Mouse (Mus musculus): Measurements from ENCODE around the gene Olfr1446. TPM values are rescaled to one million over a fixed set of nuclear protein-coding genes. Genes with fewer than 3 reads are reported as not detected.

Olfr1446 gene
- polyA plus RNA-seq (2016; fragmentation: Nextera tagmentation; extraction: Ambion mirVana): not detected in 2 replicates

DNA sequence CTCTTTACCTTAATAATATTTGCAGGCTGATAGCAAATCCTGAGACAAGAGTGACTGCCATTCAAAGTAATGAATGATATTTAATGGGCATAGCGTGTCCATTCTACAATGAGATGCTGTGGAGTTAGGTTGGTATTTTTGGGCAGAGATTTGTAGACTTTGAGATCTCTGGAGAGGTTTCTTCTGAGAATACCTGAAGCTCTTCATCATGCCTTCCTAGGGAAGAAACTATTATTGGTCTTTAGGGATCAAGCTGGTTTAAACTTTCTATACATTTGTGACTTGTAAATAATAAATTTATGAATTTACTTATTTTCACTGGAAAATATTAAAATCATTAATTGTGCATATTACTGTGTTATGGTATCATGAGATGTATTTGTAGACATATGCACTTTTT is at the start of gene Olfr1446:
Gene Olfr1446, minus strand, starts transcription at position 101 of the 400 bp plus-strand sequence.
- 83% methylated on average over 1 of the region's 1 CpGs for whole genome bisulfite sequencing
- Histone ChIP-seq H3K36me3 (replicated peaks) (no peaks in the 10 kb centered on the region), H3K27ac (no peak within 1 kb of the TSS), H3K4me2 (no peak within 1 kb of the TSS), H3K9me3 (no peaks in the 10 kb centered on the region), H3K4me3 (replicated peaks) (no peak within 1 kb of the TSS), H3K27me3 (no peaks in the 10 kb centered on the region), H3K9ac (no peak within 1 kb of the TSS), H3K4me1 (no peaks in the 10 kb centered on the region)
- ATAC-seq (ENCODE audit: low FRiP score): no peak

DNA sequence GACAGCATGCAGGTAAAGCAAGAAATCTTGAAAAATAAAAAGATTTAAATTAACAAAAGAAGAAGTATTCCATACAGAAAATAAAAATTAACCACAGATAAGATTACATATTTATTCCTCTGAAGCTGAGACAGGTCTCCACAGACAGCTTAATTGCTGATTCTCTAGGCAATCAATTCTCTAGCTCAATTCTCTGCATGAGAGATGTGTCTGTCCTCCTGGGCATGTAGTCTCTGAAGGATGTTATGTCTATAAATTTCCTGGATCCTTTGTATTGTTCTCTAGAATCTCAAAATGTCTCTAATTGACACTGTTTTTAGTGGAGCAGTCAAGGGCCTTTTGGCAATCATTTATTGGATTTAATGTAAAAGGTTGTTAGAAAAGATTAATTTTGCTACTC is 37.2 kb upstream of the Olfr1446 start, which contains the start of gene Olfr1449:
Gene Olfr1449, plus strand, starts transcription at position 301 of the 400 bp plus-strand sequence.
- Histone ChIP-seq H3K27ac (no peak within 1 kb of the TSS), H3K9ac (no peak within 1 kb of the TSS), H3K4me2 (no peak within 1 kb of the TSS), H3K4me3 (replicated peaks) (no peak within 1 kb of the TSS), H3K4me1 (no peaks in the 10 kb centered on the region), H3K27me3 (no peaks in the 10 kb centered on the region), H3K36me3 (replicated peaks) (no peaks in the 10 kb centered on the region), H3K9me3 (peaks cover 15% of the 10 kb centered on the region)
- ATAC-seq (ENCODE audit: low FRiP score): no peak

DNA sequence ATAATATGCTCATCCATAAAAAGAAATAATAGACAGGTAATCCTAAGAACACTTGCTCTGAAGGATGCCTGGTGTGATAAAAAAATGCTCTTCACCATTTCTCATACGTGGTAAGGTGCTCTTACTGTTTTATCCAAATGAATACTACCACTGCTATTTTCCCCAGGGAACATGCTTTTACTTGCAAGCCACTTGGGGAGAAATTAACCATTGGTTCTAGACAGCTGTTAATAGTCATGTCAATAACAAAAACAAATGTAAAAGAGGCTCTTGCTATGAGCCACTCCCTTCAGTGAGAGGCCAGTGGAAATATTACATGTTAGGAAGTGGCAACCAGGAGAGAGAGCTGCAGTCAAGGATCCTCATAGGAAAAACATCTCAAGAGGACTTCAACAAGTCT is 31.0 kb upstream of the Olfr1446 start, which contains the start of gene Olfr1448:
Gene Olfr1448, minus strand, starts transcription at position 101 of the 400 bp plus-strand sequence.
- no peak for ATAC-seq (ENCODE audit: low FRiP score)
- H3K27ac ChIP-seq: no peak within 1 kb of the TSS
- peaks cover 5% of the 10 kb centered on the region; the same call in 1 of the 2 replicates for H3K9me3 ChIP-seq
- H3K36me3 ChIP-seq (replicated peaks): no peaks in the 10 kb centered on the region
- no peaks in the 10 kb centered on the region for H3K4me1 ChIP-seq
- WGBS: 69% methylated on average over 1 of the region's 1 CpGs
- no peak within 1 kb of the TSS for H3K9ac ChIP-seq
- H3K27me3 ChIP-seq: no peaks in the 10 kb centered on the region
- H3K4me2 ChIP-seq: no peak within 1 kb of the TSS
- H3K4me3 ChIP-seq (replicated peaks): no peak within 1 kb of the TSS

DNA sequence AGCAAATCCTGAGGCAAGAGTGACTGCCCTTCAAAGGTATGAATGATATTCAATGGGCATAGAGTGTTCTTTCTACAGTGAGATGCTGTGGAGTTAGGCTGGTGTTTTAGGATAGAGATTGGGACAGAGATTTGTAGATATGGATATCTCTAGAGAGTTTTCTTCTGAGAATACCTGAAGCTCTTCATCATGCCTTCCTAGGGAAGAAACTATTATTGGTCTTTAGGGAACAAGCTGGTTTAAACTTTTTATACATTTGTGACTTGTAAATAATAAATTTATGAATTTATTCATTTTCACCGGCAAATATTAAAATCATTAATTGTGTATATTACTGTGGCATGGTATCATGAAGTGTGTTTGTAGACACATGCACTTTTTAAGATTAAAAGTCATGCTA is 10.3 kb upstream of the Olfr1446 start, which contains the start of gene Olfr1447:
Gene Olfr1447, minus strand, starts transcription at position 101 of the 400 bp plus-strand sequence.
- Histone ChIP-seq H3K9me3 (0 out of 2 replicates have a peak, but pooled peaks cover 4% of the 10 kb centered on the region), H3K27me3 (no peaks in the 10 kb centered on the region), H3K4me1 (no peaks in the 10 kb centered on the region), H3K36me3 (replicated peaks) (no peaks in the 10 kb centered on the region), H3K4me3 (replicated peaks) (no peak within 1 kb of the TSS), H3K9ac (no peak within 1 kb of the TSS), H3K4me2 (no peak within 1 kb of the TSS), H3K27ac (no peak within 1 kb of the TSS)
- no peak for ATAC-seq (ENCODE audit: low FRiP score)
- WGBS: 90% methylated on average over 1 of the region's 1 CpGs

DNA sequence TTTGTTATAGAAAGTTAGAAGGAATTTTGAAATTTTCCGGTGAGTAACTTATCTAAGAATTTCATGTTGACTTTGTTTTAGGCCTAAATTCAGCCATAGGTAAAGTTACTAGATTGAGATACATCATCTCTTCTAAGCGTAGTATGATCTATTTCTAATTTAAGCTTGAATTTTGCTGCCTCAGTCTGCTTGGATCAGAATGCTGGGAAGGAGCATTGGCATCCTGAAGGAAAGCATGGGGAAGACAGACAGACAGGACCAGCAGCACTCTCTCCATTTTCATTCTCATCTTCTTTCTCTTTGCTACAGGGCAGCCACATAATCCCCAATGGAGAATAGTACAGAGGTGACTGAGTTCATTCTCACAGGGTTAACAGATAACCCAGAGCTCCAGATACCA is 9.8 kb downstream of the Olfr1446 start, which contains the start of gene Olfr1445:
Gene Olfr1445, plus strand, starts transcription at position 301 of the 400 bp plus-strand sequence.
- WGBS: 90% methylated on average over 2 of the region's 2 CpGs
- no peaks in the 10 kb centered on the region for H3K36me3 ChIP-seq (replicated peaks)

DNA sequence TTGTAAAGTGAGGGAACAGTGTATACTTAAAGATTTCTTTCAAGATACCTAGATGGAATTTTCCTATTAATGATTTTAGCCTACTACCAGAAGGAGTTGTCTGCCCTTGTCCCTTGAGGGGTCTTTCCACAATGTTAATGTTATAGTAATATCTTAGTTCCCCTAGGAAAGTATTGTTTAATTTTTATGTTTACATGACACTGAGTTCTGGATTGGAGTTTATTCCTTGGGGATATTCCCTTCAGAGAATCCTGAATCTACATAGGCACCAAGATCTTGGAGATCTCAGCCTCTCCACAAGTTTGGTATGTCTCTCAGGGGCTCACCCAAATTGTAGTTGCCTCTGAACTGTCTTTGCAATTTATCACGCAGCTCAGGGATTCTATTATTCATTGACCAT is 36.3 kb downstream of the Olfr1446 start, which contains the start of gene Olfr1444:
Gene Olfr1444, plus strand, starts transcription at position 301 of the 400 bp plus-strand sequence.
- H3K4me2 ChIP-seq: no peak within 1 kb of the TSS
- no peaks in the 10 kb centered on the region for H3K4me1 ChIP-seq
- no peaks in the 10 kb centered on the region for H3K36me3 ChIP-seq (replicated peaks)
- H3K9ac ChIP-seq: no peak within 1 kb of the TSS
- ATAC-seq (ENCODE audit: low FRiP score): no peak
- H3K4me3 ChIP-seq (replicated peaks): no peak within 1 kb of the TSS
- no peaks in the 10 kb centered on the region; the same call in 1 of the 2 replicates for H3K9me3 ChIP-seq
- no peaks in the 10 kb centered on the region for H3K27me3 ChIP-seq
- no peak within 1 kb of the TSS for H3K27ac ChIP-seq
- 49% methylated on average over 1 of the region's 1 CpGs for WGBS

More for the DNA sequence above, 9.8 kb downstream of the Olfr1446 start, which contains the start of gene Olfr1445:
- Histone ChIP-seq H3K4me2 (no peak within 1 kb of the TSS), H3K27ac (no peak within 1 kb of the TSS), H3K9me3 (no peaks in the 10 kb centered on the region), H3K4me1 (no peaks in the 10 kb centered on the region), H3K4me3 (replicated peaks) (no peak within 1 kb of the TSS), H3K9ac (no peak within 1 kb of the TSS), H3K27me3 (no peaks in the 10 kb centered on the region)
- ATAC-seq (ENCODE audit: low FRiP score): no peak

DNA sequence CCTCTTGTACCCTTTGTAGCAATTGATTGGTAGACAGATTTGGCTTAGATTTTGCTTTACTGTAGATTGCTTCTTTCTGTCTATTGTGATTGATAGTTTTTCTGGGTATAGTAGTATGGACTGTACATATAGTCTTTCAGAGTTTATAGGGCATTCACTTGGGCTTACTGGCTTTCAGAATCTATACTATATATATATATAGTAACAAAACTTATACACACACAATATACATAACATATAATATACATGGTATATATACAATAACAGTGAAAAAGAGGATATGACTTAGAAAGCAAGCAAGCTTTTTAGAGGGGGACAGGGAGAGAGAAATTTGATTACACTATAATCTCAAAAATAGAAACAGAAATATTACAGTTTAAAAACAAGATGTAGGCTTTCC is 46.9 kb downstream of the Olfr1446 start, which contains the start of gene Gm5244:
Gene Gm5244, plus strand, starts transcription at position 301 of the 400 bp plus-strand sequence.
- no peak for ATAC-seq (ENCODE audit: low FRiP score)
- no peak within 1 kb of the TSS for H3K4me2 ChIP-seq
- H3K4me1 ChIP-seq: no peaks in the 10 kb centered on the region
- H3K36me3 ChIP-seq (replicated peaks): no peaks in the 10 kb centered on the region
- H3K27ac ChIP-seq: no peak within 1 kb of the TSS
- 0 out of 2 replicates have a peak, but pooled peaks cover 3% of the 10 kb centered on the region for H3K9me3 ChIP-seq
- no peak within 1 kb of the TSS for H3K9ac ChIP-seq
- no peaks in the 10 kb centered on the region for H3K27me3 ChIP-seq
- no peak within 1 kb of the TSS for H3K4me3 ChIP-seq (replicated peaks)

DNA sequence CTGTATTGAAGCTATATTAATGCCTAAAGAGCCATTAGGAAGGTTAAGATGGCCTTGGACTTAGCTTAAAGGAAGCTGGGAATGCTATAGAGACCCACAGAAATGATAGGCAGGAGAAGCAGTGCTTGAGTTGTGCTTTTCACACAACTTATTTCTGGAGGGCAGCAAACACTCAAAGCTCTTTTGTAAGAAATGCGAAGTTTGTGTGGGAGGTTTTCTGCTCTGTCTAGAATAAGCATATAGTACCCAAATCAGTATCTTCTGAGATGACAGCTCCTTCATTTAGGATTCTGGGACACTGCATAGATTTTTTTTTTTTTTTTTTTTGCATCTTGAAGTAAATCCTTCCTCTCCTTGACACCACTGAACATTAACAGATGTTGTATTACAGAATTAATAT is 54.8 kb downstream of the Olfr1446 start:
- ATAC-seq (ENCODE audit: low FRiP score): no peak
- Histone ChIP-seq H3K4me3 (replicated peaks) (no peak overlapping the region), H3K9me3 (no peaks in the 10 kb centered on the region), H3K4me2 (no peak overlapping the region), H3K27me3 (no peaks in the 10 kb centered on the region), H3K9ac (no peak overlapping the region), H3K4me1 (no peaks in the 10 kb centered on the region), H3K36me3 (replicated peaks) (no peaks in the 10 kb centered on the region), H3K27ac (no peak overlapping the region)
- 88% methylated on average over 1 of the region's 1 CpGs for WGBS

Other genes starting within 250 kb of the Olfr1446 start
- gene Olfr1442, start 223.1 kb downstream of the Olfr1446 start, polyA plus RNA-seq (2016; fragmentation: Nextera tagmentation; extraction: Ambion mirVana): not detected in 2 replicates
- not detected in 2 replicates for gene Olfr1443, start 215.4 kb downstream of the Olfr1446 start, polyA plus RNA-seq (2016; fragmentation: Nextera tagmentation; extraction: Ambion mirVana)
- not detected in 2 replicates for gene Keg1, start 197.7 kb downstream of the Olfr1446 start, polyA plus RNA-seq (2016; fragmentation: Nextera tagmentation; extraction: Ambion mirVana)
- 1.8 and 2.2 TPM in 2 replicates for gene Cntf, start 127.9 kb downstream of the Olfr1446 start, polyA plus RNA-seq (2016; fragmentation: Nextera tagmentation; extraction: Ambion mirVana)
- gene Zfp91, start 97.4 kb downstream of the Olfr1446 start, polyA plus RNA-seq (2016; fragmentation: Nextera tagmentation; extraction: Ambion mirVana): 22.1 and 23.0 TPM in 2 replicates
- 0.87 and 1.1 TPM in 2 replicates for gene Lpxn, start 97.3 kb downstream of the Olfr1446 start, polyA plus RNA-seq (2016; fragmentation: Nextera tagmentation; extraction: Ambion mirVana)
- gene Gm5244, start 46.8 kb downstream of the Olfr1446 start, polyA plus RNA-seq (2016; fragmentation: Nextera tagmentation; extraction: Ambion mirVana): not detected in 2 replicates
- gene Olfr1444, start 36.2 kb downstream of the Olfr1446 start, polyA plus RNA-seq (2016; fragmentation: Nextera tagmentation; extraction: Ambion mirVana): not detected in 2 replicates
- not detected in 2 replicates for gene Olfr1445, start 9.7 kb downstream of the Olfr1446 start, polyA plus RNA-seq (2016; fragmentation: Nextera tagmentation; extraction: Ambion mirVana)
- not detected in 2 replicates for gene Olfr1447, start 10.2 kb upstream of the Olfr1446 start, polyA plus RNA-seq (2016; fragmentation: Nextera tagmentation; extraction: Ambion mirVana)
- not detected in 2 replicates for gene Olfr1448, start 30.9 kb upstream of the Olfr1446 start, polyA plus RNA-seq (2016; fragmentation: Nextera tagmentation; extraction: Ambion mirVana)
- gene Olfr1449, start 37.3 kb upstream of the Olfr1446 start, polyA plus RNA-seq (2016; fragmentation: Nextera tagmentation; extraction: Ambion mirVana): not detected in 2 replicates
- not detected in 2 replicates for gene Olfr1450, start 56.7 kb upstream of the Olfr1446 start, polyA plus RNA-seq (2016; fragmentation: Nextera tagmentation; extraction: Ambion mirVana)
- not detected in 2 replicates for gene Olfr1451, start 101.5 kb upstream of the Olfr1446 start, polyA plus RNA-seq (2016; fragmentation: Nextera tagmentation; extraction: Ambion mirVana)
- gene Olfr1453, start 134.8 kb upstream of the Olfr1446 start, polyA plus RNA-seq (2016; fragmentation: Nextera tagmentation; extraction: Ambion mirVana): not detected in 2 replicates
- not detected in 2 replicates for gene Olfr1454, start 167.1 kb upstream of the Olfr1446 start, polyA plus RNA-seq (2016; fragmentation: Nextera tagmentation; extraction: Ambion mirVana)
- not detected in 2 replicates for gene Olfr1457, start 204.4 kb upstream of the Olfr1446 start, polyA plus RNA-seq (2016; fragmentation: Nextera tagmentation; extraction: Ambion mirVana)
- not detected in 2 replicates for gene Olfr1458, start 213.3 kb upstream of the Olfr1446 start, polyA plus RNA-seq (2016; fragmentation: Nextera tagmentation; extraction: Ambion mirVana)

Data from forebrain, embryonic 12.5 days (tissue).